In the genomic region with DNA sequence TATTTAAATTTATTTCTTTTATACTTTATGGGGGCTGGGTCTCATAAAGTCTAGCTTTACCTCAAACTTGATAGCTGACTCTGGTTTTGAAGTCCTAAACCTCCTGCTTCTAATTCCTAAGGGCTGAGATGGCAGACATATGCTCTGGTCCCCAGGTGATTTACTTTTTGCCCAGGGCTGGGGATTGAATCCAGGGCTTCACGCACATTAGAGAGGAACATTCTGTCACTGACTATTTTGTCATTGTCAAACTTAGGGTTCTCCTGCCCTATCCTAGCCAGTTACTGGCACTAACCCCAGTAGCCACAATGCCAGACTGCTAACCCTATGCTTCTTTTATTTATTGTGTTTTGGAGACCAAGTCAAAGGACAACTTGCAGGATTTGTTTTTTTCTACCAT, we compare ENCODE assay signal across 16 mouse cellular contexts.
"Had no signal": no experiment of that assay in that cellular context is flagged by ENCODE, and none has a peak within 500 bp of the region (broad histone marks: within the 10 kb centered on the region; RNA-seq: fewer than 3 reads in every experiment).

No protein-coding gene starts in this region.

- H3K4me2 ChIP-seq: lung, embryonic 15.5 days; midbrain, embryonic 12.5 days; neural tube, embryonic 12.5 days; stomach, embryonic 15.5 days had no signal

- H3K27ac ChIP-seq: lung, embryonic 15.5 days; macrophage; midbrain, embryonic 12.5 days; neural tube, embryonic 12.5 days; stomach, embryonic 15.5 days; stomach, postnatal 0 days had no signal

- H3K9me3 ChIP-seq: lung, embryonic 15.5 days; megakaryocyte, embryonic 14.5 days; midbrain, embryonic 12.5 days; neural tube, embryonic 12.5 days; stomach, embryonic 15.5 days had no signal

- H3K9ac ChIP-seq: lung, embryonic 15.5 days; midbrain, embryonic 12.5 days; neural tube, embryonic 12.5 days; stomach, embryonic 15.5 days had no signal

- H3K27me3 ChIP-seq: lung, embryonic 15.5 days; megakaryocyte, embryonic 14.5 days; midbrain, embryonic 12.5 days; neural tube, embryonic 12.5 days; stomach, embryonic 15.5 days had no signal

- H3K4me1 ChIP-seq: stomach, embryonic 15.5 days had no signal

- ATAC-seq: lung, postnatal 0 days had no signal

- DNase-seq: lung, adult 2 months; lung, postnatal 14 days; lung, postnatal 36 days; midbrain, embryonic 14.5 days; right cerebral cortex, postnatal 14 days; thymus, adult 2 months; thymus, postnatal 25 days; thymus, postnatal 4 days had no signal

- H3K4me3 ChIP-seq: lung, embryonic 15.5 days; megakaryocyte, embryonic 14.5 days; midbrain, embryonic 12.5 days; neural tube, embryonic 12.5 days; stomach, embryonic 15.5 days had no signal
